Mouse (Mus musculus) embryo, embryonic 10 days (tissue): ENCODE measurements around the gene Gm5591.
"Not testable (repeated sequence)": the region's sequence is repeated elsewhere in the genome, so short reads cannot be mapped to it uniquely, and the experiment has no call there.

ENCODE experiments used
- DNase-seq: peaks from one replicate; pipeline ENCODE4 v3.0.0-alpha.2; 2015; ENCODE audit warnings: low spot score

Gm5591 gene

GRCm38 (mm10) chr7:38528093-38528492 lies at the start of gene Gm5591:
Gm5591 (minus strand) TSS chr7:38528193.
- DNase-seq = not testable (repeated sequence)

- DNase-seq = not testable (repeated sequence)
These were observed 39.5 kb downstream of the Gm5591 start for GRCm38 (mm10) chr7:38488468-38488867.
